Mouse (Mus musculus): Measurements from ENCODE around the gene Hivep3.

GRCm38 (mm10) chr4:119727871-119728270 lies 5.7 kb upstream of the Hivep3 start:
- no peak for TF ChIP-seq CTCF (IDR thresholded peaks at IDR 0.05; ENCODE audit: insufficient read depth, low read length)
- no peak for TF ChIP-seq POLR2A (IDR thresholded peaks at IDR 0.05; ENCODE audit: borderline replicate concordance, extremely low read depth, low read depth, low read length)

Measured in lung, adult 2 months (tissue).